In the genomic region with DNA sequence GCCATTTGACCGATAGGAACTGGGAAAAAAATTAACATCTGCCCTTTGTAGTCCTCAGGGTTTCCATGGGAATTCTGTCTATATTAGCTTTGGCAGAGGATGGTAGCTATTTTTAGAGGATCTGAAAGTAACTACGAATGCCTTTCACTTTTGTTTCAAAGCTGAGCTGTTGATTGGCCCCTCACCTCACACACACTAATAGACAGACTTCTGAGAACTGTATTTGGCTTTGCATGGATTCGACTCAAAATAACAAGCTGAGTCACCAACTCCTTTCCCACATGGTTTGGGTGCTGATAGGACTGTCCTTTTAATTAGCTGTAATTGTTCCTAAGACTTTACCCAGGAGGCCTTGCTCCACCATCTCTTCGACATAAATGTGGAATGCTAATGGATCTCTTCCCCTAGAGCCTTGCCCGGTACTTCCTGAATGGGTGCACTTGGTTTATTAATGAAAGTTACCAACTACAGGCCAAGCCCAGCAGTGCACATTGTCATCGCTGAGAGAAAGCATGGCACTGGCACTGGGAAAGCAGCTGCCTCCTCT, we compare ENCODE assay signal across 9 mouse cellular contexts.
DNase-seq lines count a peak whose midpoint lies in the region; ATAC-seq lines count a peak whose summit lies in the region.
"Had no signal": no experiment of that assay in that cellular context is flagged by ENCODE, and none has a peak within 500 bp of the region (broad histone marks: within the 10 kb centered on the region; RNA-seq: fewer than 3 reads in every experiment).

No protein-coding gene starts in this region.

- no peaks in the 10 kb centered on the region for H3K36me3 ChIP-seq in forebrain, embryonic 11.5 days (ENCODE audit: control insufficient read depth, insufficient read depth, low read length)
- H3K36me3 ChIP-seq in forebrain, embryonic 10.5 days (replicated peaks), result no peaks in the 10 kb centered on the region
- no peaks in the 10 kb centered on the region for H3K36me3 ChIP-seq in neural tube, embryonic 13.5 days
- no peaks in the 10 kb centered on the region for H3K36me3 ChIP-seq in splenic B cell, adult 2 months (ENCODE audit: control insufficient read depth, insufficient read depth, low read length, poor library complexity, severe bottlenecking)
- H3K36me3 ChIP-seq: embryonic facial prominence, embryonic 12.5 days had no signal

- WGBS in forebrain, embryonic 11.5 days, result 77% methylated on average over 6 of the region's 6 CpGs
- 88% methylated on average over 6 of the region's 6 CpGs for WGBS in forebrain, embryonic 10.5 days
- WGBS in neural tube, embryonic 13.5 days, result 67% methylated on average over 6 of the region's 6 CpGs

- peak; percentile 65; the same call in 1 of the 2 replicates for ATAC-seq in forebrain, embryonic 11.5 days (replicated peaks; ENCODE audit: low FRiP score)
- no peak for ATAC-seq in neural tube, embryonic 13.5 days (ENCODE audit: low read depth)
- peak; percentile 95 to 96 for ATAC-seq in hematopoietic stem cell, adult 5-6 weeks (replicated peaks in 1 of 2; ENCODE audit: insufficient read depth in 1 of 2, low FRiP score in 2 of 2, low TSS enrichment in 1 of 2, low read depth in 1 of 2, poor library complexity in 2 of 2, severe bottlenecking in 2 of 2)

- no peak overlapping the region for H3K9ac ChIP-seq in forebrain, embryonic 11.5 days (ENCODE audit: low read length)
- no peak overlapping the region for H3K9ac ChIP-seq in neural tube, embryonic 13.5 days
- H3K9ac ChIP-seq: embryonic facial prominence, embryonic 12.5 days had no signal

- H3K27me3 ChIP-seq in forebrain, embryonic 11.5 days (ENCODE audit: control insufficient read depth, insufficient read depth, low read length), result no peaks in the 10 kb centered on the region
- H3K27me3 ChIP-seq in forebrain, embryonic 10.5 days (ENCODE audit: poor library complexity, severe bottlenecking), result no peaks in the 10 kb centered on the region
- H3K27me3 ChIP-seq in neural tube, embryonic 13.5 days, result no peaks in the 10 kb centered on the region
- no peaks in the 10 kb centered on the region for H3K27me3 ChIP-seq in splenic B cell, adult 2 months (ENCODE audit: control insufficient read depth, insufficient read depth, low read length, poor library complexity, severe bottlenecking)
- H3K27me3 ChIP-seq: embryonic facial prominence, embryonic 12.5 days had no signal

- H3K4me3 ChIP-seq in forebrain, embryonic 11.5 days (ENCODE audit: low read depth, low read length), result no peak overlapping the region
- no peak overlapping the region for H3K4me3 ChIP-seq in forebrain, embryonic 10.5 days
- H3K4me3 ChIP-seq in neural tube, embryonic 13.5 days, result no peak overlapping the region
- H3K4me3 ChIP-seq: embryonic facial prominence, embryonic 12.5 days had no signal

- DNase-seq in forebrain, embryonic 11.5 days (ENCODE audit: low spot score), result no peak
- DNase-seq in forebrain, embryonic 10.5 days (ENCODE audit: extremely low spot score, low spot score), result no peak
- DNase-seq in neural tube, embryonic 10.5 days (ENCODE audit: extremely low spot score, low spot score), result no peak
- peak; percentile 29 for DNase-seq in splenic B cell, adult 2 months (ENCODE audit: low read depth, low spot score)
- no peak for DNase-seq in urinary bladder, postnatal 36 days (ENCODE audit: low spot score in 2 of 2)
- no peak for DNase-seq in thymus, postnatal 36 days

- no peaks in the 10 kb centered on the region for H3K4me1 ChIP-seq in forebrain, embryonic 11.5 days (replicated peaks; ENCODE audit: control insufficient read depth, insufficient read depth, low read length)
- peaks cover 4% of the 10 kb centered on the region; the same call in 1 of the 2 replicates for H3K4me1 ChIP-seq in forebrain, embryonic 10.5 days
- H3K4me1 ChIP-seq in neural tube, embryonic 13.5 days (replicated peaks), result 0 out of 2 replicates have a peak, but pooled peaks cover 5% of the 10 kb centered on the region
- H3K4me1 ChIP-seq: embryonic facial prominence, embryonic 12.5 days had no signal

- no peaks in the 10 kb centered on the region for H3K9me3 ChIP-seq in forebrain, embryonic 11.5 days (ENCODE audit: control insufficient read depth, low read length)
- H3K9me3 ChIP-seq in forebrain, embryonic 10.5 days, result no peaks in the 10 kb centered on the region
- H3K9me3 ChIP-seq in neural tube, embryonic 13.5 days, result no peaks in the 10 kb centered on the region
- H3K9me3 ChIP-seq: embryonic facial prominence, embryonic 12.5 days had no signal

- no peak overlapping the region for H3K27ac ChIP-seq in forebrain, embryonic 11.5 days (ENCODE audit: low read depth, low read length)
- H3K27ac ChIP-seq in forebrain, embryonic 10.5 days, result no peak overlapping the region
- peak overlapping the region; percentile 13; the same call in 1 of the 2 replicates for H3K27ac ChIP-seq in neural tube, embryonic 13.5 days (replicated peaks)
- H3K27ac ChIP-seq: embryonic facial prominence, embryonic 12.5 days had no signal

- no peak overlapping the region for H3K4me2 ChIP-seq in forebrain, embryonic 11.5 days (ENCODE audit: low read depth, low read length, severe bottlenecking)
- H3K4me2 ChIP-seq in neural tube, embryonic 13.5 days, result no peak overlapping the region
- H3K4me2 ChIP-seq: embryonic facial prominence, embryonic 12.5 days had no signal
